Mouse (Mus musculus) inflammation-experienced regulatory T-cells (primary cell): ENCODE results near the gene Pdf. TPM values are rescaled to one million over a fixed set of nuclear protein-coding genes. Genes with fewer than 3 reads are reported as not detected.

Source experiments
- polyA plus RNA-seq, 2 experiments: library from polyadenylated mRNA; unstranded; fragments of 100-300 nt; shearing (Covaris generic); gene quantifications; one replicate each; pipeline ENCODE4 v1.2.1; 2017

The Pdf gene
- 10 to 100 TPM; 12.5 to 18.0 TPM for polyA plus RNA-seq

GRCm38 (mm10) chr8:107048061-107048941 lies at the start of gene Pdf:
Gene Pdf (minus strand): TSS chr8:107048614.

GRCm38 (mm10) chr8:107096366-107097036 lies 48.1 kb upstream of the Pdf start, which contains the start of gene Terf2:
Gene Terf2 (minus strand): TSS chr8:107096547.

GRCm38 (mm10) chr8:107065511-107066496 lies 17.4 kb upstream of the Pdf start, which contains the start of gene Tmed6:
Gene Tmed6 (minus strand): TSS chr8:107065644.

GRCm38 (mm10) chr8:107056076-107056972 lies 7.9 kb upstream of the Pdf start, which contains the start of the genes Cog8 and Nip7:
Gene Cog8 (minus strand): TSS chr8:107056689.
Gene Nip7 (plus strand): TSS chr8:107056877.

GRCm38 (mm10) chr8:107030650-107031576 lies 17.5 kb downstream of the Pdf start, which contains the start of gene Vps4a:
Gene Vps4a (plus strand): TSS chr8:107031222.

Other genes starting within 250 kb of the Pdf start
- gene Has3, start 178.4 kb downstream of the Pdf start, polyA plus RNA-seq: not detected
- 10 to 100 TPM; 42.5 to 50.1 TPM for gene Utp4, start 155.0 kb downstream of the Pdf start, polyA plus RNA-seq
- 10 to 100 TPM; 13.6 to 26.4 TPM for gene Sntb2, start 112.9 kb downstream of the Pdf start, polyA plus RNA-seq
- gene Vps4a, start 17.4 kb downstream of the Pdf start, polyA plus RNA-seq: 10 to 100 TPM; 62.3 to 79.2 TPM
- gene Cog8, start 8.1 kb upstream of the Pdf start, polyA plus RNA-seq: 10 to 100 TPM; 61.4 to 84.2 TPM
- 10 to 100 TPM; 77.5 to 81.3 TPM for gene Nip7, start 8.3 kb upstream of the Pdf start, polyA plus RNA-seq
- gene Tmed6, start 17.0 kb upstream of the Pdf start, polyA plus RNA-seq: under 1 TPM in 1 of 2 experiments, not detected in 1; 0.88 TPM
- 10 to 100 TPM; 25.2 to 25.7 TPM for gene Terf2, start 47.9 kb upstream of the Pdf start, polyA plus RNA-seq
- 10 to 100 TPM; 64.5 to 69.2 TPM for gene Cyb5b, start 102.0 kb upstream of the Pdf start, polyA plus RNA-seq
- 10 to 100 TPM; 13.9 to 25.4 TPM for gene Nfat5, start 244.9 kb upstream of the Pdf start, polyA plus RNA-seq